Mouse (Mus musculus) cerebellum, postnatal 4 days (tissue): ENCODE measurements at regions not wholly inside any gene's neighbourhood (a gene's known extent, or its start where the extent isn't known, plus 50 kb on each side); places are given as distances from the start of the nearest gene placed in this dataset.

Experiments
- DNase-seq, 2 experiments: peaks; one replicate each; pipeline ENCODE4 v3.0.0; 2022; ENCODE audit warnings: low spot score in 2 of 2, mixed read lengths in 1 of 2

GRCm38 (mm10) chr15:86899961-86900360, 644.1 kb upstream of the Fam19a5 start:
- DNase-seq = no peak

DNA sequence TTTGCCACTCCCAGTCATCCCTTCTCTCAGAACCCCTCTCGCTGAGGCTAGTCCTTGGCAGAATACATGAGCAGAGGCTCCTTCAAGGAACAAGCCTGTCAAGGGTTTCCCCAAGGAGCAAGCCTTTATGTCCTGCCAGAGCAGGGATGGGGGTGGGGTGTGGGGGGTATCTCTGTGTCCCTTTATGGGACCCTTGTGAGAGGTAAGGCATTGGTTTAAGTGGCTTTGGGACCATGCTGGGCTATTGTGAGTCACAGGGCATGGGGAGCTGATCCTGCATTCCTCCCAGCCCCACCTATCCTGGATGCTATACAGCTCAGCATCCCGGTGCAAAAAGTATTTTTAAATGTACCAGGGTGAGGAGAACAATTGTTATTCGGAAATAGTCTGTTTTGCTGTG, 641.1 kb upstream of the Fam19a5 start:
- DNase-seq = no peak

- no peak for DNase-seq
These were observed 630.8 kb upstream of the Fam19a5 start for GRCm38 (mm10) chr15:86913276-86913675.

DNA sequence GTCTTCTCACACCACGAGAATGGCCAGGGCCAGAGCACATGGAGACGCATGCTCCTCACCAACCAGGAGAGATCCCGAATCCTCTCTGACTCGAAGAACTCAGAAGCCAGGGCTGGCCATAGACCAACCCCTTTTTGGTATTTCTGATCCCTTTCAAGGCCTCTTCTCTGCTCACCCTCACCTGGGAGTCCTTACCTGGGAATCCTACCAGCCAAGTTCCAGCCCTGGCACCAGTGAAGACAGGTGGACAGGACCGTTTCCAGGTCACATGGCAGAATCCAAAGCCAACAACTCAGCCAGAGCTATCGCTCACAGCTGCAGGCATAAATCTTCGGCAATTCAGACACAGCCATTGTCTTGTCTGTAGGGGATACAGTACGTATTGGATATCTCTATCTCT, 626.2 kb upstream of the Fam19a5 start:
- no peak for DNase-seq

GRCm38 (mm10) chr15:86919704-86920103, 624.4 kb upstream of the Fam19a5 start:
- DNase-seq = no peak

- DNase-seq = no peak
These were observed 623.9 kb upstream of the Fam19a5 start for GRCm38 (mm10) chr15:86920185-86920584.

- DNase-seq = no peak
These were observed 622.7 kb upstream of the Fam19a5 start for GRCm38 (mm10) chr15:86921401-86921800.

DNA sequence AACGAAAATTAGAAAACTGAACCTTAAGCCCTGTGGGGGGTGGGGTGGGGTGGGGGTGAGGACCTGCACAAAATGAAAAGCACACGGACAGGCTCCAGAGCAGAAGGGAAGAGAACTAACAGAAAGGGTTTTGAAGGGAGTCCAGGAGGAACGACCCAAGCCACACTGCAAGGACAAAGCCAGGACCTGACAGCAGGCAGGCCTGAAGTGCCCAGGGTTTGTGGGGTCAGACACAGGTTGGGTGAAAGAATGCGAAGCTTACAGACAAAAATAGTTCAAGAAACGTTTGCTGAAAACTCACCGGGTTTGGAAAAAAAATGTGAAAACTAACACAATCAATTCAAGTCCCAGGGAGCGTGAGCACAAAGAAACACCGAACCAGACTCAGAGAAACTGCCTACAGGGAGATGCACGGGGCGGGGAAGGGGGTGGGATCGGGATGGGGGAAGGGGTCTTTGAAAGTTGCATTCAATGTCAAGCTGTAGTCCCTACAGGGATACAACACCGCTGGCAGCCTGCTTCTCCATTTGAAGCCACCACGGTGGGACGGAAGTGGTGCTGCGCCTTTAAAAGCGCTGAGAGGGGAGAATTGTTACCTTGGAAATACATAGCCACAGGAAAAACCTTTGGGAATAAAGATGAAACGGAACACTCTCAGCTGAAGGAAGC, 618.9 kb upstream of the Fam19a5 start:
- DNase-seq = no peak

- DNase-seq = no peak
These were observed 611.6 kb upstream of the Fam19a5 start for GRCm38 (mm10) chr15:86932345-86933075.

GRCm38 (mm10) chr15:86937364-86937763, 606.7 kb upstream of the Fam19a5 start:
- no peak for DNase-seq

DNA sequence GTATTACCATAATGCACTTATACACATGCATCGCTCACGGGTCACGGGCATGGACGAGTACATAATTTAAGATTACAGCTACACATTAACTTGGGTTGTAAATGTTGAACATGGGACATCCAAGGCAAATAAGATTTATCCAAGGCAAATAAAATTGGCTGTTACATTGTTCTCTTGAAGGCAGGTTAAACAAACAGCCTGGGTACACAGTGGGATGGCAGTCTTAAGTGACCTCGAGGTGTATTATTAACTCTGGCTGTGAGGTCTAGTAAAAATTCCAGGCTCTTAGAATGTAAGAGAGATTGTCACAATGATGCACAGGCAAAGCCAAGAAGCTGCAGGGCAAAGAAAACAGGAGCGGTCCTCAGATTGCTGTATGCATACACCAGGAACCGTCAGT, 599.6 kb upstream of the Fam19a5 start:
- no peak for DNase-seq

GRCm38 (mm10) chr15:86952593-86952992, 591.5 kb upstream of the Fam19a5 start:
- DNase-seq = no peak

GRCm38 (mm10) chr15:86957872-86958271, 586.2 kb upstream of the Fam19a5 start:
- no peak for DNase-seq

- DNase-seq = peak in 1 of 2 experiments; percentile 22
These were observed 581.2 kb upstream of the Fam19a5 start for GRCm38 (mm10) chr15:86962921-86963320.

DNA sequence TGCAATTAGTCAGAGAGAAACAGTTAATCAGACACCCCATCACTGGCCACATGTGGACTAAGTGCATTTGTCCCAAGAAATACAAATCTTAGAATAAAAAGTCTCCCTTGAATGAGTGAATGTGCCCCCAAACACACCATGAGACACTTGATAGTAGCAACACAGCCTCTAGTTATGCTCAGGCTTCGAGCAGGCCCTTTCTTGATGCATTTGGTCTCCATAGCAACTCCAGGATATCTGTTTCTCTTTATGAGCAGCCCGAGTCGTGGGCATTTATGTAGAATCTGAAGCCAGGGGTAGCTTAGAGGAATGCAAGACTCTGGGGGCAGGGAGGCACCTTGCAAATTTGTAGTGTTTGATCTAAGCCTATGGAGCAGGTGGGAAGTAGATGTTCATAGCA, 580.6 kb upstream of the Fam19a5 start:
- no peak for DNase-seq

DNA sequence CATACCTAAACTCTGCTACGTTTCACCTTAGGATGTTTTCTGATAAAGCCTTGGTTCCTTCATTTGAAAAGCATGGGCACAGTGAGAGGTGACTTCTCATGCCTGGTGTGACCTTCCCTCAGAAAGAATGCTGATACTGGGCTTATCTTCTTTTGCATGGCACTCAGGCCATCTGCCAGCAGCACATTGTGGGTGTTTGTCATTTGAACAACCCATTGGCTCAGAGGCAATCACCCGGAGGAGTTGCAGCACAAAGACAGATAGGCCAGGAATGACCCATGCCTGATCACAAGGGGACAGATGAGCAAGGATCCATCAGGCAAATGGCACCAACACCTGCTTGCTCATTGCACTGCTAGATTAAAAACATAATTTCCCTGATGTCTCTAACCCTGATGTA, 572.7 kb upstream of the Fam19a5 start:
- no peak for DNase-seq

- DNase-seq = peak in 1 of 2 experiments; percentile 6
These were observed 547.9 kb upstream of the Fam19a5 start for GRCm38 (mm10) chr15:86996196-86996595.

DNA sequence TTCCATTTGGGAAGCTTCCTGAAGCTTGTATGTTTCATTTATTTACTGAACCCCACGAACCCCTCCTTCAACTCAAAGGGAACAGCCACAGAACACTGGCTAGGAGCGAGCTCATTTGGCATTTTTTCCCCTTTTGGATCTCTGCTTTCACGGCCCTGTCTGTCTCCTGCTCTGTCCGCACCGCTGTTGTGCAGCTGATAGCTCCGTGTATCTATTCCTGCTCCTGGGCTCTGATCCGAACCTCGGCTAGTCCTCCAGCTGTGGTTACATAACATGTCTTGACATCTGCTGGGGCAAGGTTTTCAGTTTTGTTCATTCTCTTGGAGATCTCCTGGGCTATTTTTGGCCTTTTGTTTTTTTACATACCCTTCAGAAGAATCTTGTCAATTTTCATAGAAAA, 525.1 kb upstream of the Fam19a5 start:
- DNase-seq = no peak

DNA sequence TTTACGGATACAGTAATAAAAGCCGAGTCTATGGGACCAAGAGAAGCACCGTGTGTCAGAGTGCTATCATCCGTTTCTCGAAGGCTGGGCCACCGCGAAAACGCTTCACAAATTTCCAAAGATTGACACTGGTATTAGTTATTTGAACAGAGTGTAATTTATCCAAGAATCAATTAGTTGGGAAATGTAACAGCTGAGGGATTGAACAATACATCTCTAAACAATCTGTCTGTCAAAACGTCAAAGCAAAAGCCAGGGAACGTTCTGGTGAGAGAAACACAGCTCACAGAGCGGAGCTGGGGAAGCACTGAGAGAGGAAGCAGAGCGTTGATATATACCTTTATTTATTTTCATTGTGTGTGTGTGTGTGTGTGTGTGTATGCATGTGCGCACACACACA, 498.1 kb upstream of the Fam19a5 start:
- DNase-seq = no peak

- no peak for DNase-seq
These were observed 489.9 kb upstream of the Fam19a5 start for GRCm38 (mm10) chr15:87054186-87054585.

DNA sequence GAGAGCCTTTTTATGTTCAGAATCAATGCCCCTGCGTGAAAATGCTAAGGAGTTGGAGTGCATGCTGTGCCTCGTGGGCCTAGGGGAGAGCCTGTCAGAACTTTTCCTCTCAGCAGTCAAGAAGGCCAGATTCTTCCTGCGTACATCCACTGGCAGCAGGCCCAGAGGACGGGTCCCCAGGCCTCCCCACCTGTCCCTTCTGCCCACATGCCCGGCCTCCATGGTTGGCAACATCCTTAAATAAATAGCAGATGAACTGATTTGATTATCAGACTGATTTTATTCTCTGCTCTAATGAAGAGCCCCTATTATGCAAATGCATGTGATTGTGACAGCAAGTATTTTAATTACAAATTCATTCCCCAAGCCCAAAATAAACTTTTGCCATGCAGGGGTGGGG, 479.2 kb upstream of the Fam19a5 start:
- peak in 1 of 2 experiments; percentile 30 for DNase-seq

GRCm38 (mm10) chr15:87068261-87068660, 475.8 kb upstream of the Fam19a5 start:
- DNase-seq = no peak

GRCm38 (mm10) chr15:87074559-87074958, 469.5 kb upstream of the Fam19a5 start:
- no peak for DNase-seq
